Mouse (Mus musculus) cerebellum, adult 11 months (tissue): Measurements from ENCODE around the gene Ugt1a1.

Source experiments
- DNase-seq: peaks from one replicate; pipeline ENCODE4 v3.0.0; 2022

Ugt1a1 gene

GRCm38 (mm10) chr1:88235046-88235893 lies 23.5 kb downstream of the Ugt1a1 start:
- DNase-seq = no peak

DNA sequence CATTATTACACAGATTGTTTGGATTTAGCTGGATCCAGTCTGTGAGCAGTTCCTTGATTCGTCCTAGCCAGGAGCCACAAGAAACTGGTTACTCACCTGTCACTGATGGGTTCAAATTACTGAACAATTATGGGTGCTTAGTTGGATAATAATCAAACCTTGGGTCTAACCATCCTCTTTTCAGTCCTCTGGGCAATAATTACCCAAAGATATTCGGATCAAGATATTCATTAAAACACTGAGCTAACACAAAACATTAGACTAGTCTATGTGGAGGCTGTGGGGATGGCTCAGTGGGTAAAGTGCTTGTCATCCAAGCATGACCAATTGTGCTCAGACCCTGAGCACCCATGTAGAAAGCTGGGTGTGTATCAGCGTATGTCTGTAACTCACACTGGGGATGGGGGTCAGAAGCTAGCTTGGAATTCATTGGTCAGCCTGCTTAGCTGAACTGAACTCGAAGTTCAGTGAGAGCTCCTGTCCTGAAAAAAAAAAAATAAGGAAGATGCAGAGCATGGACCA lies 24.2 kb downstream of the Ugt1a1 start:
- no peak for DNase-seq

GRCm38 (mm10) chr1:88237311-88237710 lies 25.6 kb downstream of the Ugt1a1 start:
- DNase-seq = no peak

- DNase-seq = no peak
Measured at GRCm38 (mm10) chr1:88238771-88239170, 27.0 kb downstream of the Ugt1a1 start.

- DNase-seq = no peak
Measured at GRCm38 (mm10) chr1:88240072-88240471, 28.3 kb downstream of the Ugt1a1 start.

DNA sequence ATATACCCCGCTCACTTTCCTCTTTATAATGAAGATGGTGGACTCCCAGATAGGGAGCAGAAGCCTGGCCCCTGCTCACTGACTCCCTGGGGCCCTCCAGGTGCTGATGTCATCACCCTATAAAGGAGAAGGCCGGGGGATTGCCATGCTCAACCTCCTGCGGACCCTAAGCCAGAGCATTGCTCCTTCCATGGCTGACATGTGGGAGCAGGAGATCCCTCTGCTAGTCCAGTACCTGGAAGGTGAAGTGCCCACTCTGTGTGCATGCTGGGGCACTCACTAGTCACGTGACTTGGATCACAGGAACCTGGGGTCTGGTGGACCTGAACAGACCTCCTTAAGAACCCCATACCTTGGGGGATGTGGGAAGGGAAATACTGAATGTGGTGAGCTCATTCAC lies 28.8 kb downstream of the Ugt1a1 start:
- no peak for DNase-seq

DNA sequence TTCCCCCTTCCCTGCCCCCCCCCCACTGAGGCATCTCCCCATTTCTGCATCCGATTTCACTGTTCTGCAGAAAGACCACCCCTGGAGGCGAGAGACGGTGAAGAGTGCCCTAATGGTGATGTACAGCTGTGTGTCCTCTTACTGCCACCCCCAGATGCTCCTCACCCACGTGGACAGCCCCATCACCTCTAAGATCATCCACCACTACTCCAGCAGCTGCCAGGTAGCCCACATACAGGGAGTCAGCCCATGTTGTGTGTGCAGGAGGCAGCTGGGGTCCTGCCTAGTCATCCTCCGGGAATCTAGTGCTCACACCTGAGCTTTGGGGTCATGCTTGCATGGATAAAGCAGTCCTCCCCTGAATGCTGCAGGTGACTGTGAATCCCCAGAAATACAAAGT lies 32.1 kb downstream of the Ugt1a1 start:
- DNase-seq = no peak

GRCm38 (mm10) chr1:88245881-88246280 lies 34.1 kb downstream of the Ugt1a1 start:
- no peak for DNase-seq

DNA sequence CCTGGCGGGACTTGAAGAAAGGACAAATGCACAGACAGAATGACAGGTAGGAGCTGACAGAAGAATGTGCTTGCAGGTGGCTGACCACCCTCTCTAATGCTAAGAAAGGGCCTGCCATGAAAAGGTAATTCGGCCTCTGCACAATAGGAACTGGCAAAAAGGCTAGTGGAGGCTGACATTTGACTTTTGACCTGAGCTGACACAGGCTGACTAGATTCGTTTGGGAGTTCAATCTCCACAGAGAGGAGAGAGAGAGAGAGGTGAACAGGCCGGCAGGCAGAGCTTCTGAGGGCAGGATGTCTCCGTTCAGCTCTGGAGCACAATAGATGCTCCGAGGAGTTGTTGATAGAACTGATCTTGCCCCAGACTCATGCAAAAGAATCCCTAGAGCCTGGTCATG lies 34.6 kb downstream of the Ugt1a1 start:
- no peak for DNase-seq

GRCm38 (mm10) chr1:88247660-88248059 lies 35.9 kb downstream of the Ugt1a1 start:
- no peak for DNase-seq

DNA sequence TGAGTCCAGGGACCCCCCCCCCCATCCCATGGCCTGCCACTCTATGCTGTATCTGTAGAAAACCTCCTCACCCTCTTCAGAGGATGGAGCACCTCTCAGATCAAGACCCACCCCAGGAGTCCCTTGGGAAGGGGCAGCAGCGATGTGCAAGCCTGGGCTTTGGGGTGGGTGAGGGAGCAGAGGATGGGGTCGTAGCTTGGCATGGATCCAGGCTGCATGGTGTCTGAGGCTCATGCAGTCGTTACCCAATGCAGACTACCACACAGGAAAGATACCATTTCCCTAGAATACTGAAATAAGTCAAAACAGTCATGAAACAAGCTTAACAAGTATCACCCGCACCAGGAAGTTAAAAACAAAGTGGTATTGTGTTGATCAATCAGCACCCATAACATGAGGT lies 36.9 kb downstream of the Ugt1a1 start:
- no peak for DNase-seq

DNA sequence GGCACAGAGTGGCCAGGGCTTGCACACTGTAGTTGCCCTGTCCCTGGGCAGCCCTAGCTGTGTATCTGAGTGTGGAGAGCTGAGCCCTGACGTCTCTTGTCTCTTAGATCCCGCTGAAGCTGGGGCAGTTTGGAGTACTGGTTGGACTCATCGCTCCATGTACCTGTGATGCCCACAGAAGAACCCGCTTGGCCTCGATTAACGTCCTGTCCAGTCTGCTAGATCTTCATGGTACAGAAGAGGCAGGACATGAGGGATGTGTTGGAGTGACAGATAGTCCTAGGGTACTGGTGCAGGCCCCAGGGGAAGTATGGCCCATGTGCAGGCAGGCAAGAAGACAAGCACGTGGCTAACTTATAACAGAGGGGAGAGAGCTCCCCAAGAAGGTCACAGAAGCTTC lies 37.8 kb downstream of the Ugt1a1 start:
- DNase-seq = no peak

DNA sequence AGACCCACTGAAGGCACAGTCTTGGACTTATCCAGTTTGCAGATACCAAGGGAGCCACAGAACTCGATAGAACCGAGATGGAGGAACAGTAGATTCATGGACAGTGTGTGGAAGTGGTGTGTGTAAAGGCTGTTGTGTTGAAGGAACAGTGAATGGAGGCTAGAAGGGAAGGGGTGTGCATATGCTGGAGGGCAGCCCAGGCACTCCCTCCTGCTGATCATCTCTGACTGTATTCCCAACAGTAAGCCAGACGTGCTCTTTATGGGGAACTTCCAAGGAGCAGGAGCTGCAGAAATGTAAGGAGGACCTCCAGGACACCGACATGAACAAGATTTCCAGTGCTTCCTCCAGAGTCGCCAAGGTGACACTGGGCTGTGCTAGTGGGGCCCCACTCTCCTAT lies 38.3 kb downstream of the Ugt1a1 start:
- no peak for DNase-seq

DNA sequence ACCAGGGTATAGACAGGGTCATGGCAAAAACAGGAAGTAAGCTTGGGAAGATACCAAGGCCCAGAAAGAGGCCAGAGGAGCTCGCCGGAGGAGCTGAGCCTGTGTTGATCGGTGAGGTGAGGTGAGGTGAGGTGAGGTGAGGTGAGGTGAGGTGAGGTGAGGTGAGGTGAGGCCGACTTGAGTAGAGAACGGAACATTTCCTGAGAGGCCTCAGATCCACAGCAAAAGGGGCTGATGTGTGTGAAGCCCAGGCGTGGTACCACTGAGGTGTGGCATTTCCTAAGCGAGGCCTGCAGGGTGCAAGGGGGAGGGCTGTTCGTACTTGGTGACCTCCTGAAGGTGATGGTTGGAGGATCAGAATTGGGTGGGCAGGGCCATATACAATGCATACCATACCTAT lies 41.3 kb downstream of the Ugt1a1 start:
- no peak for DNase-seq

GRCm38 (mm10) chr1:88253540-88253939 lies 41.8 kb downstream of the Ugt1a1 start:
- DNase-seq = no peak

DNA sequence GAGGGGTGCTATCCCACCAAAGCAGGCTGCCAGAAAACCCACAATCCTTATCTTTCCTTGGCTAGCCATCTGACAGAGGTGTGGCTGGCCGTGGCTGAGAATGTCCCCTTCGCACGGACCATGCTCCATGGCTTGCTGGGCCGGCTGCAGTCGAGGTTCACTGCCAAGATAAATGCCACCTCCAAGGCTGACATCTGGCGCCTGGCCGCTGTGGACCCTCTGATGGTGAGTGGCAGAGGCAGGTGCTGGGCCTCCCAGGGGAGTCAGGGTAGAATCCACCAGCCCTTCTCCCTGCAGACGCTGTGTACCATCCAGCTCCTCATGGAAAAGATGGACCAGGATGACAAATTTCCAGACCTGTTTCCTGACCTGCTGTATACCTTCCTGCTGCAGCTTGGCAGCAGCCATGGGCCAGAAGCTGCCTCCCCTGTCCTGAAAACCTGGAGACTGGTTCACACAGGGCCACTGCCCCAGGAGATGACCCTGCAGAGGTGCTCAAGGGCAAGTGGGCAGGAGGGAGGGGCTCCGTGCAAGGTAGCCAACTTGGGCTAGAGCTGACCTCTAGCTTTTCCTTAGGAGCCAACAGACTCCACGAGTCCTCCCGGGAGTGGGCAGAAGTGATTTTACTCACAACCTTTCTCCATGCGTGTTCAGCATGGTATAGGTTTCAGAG lies 43.2 kb downstream of the Ugt1a1 start:
- no peak for DNase-seq

DNA sequence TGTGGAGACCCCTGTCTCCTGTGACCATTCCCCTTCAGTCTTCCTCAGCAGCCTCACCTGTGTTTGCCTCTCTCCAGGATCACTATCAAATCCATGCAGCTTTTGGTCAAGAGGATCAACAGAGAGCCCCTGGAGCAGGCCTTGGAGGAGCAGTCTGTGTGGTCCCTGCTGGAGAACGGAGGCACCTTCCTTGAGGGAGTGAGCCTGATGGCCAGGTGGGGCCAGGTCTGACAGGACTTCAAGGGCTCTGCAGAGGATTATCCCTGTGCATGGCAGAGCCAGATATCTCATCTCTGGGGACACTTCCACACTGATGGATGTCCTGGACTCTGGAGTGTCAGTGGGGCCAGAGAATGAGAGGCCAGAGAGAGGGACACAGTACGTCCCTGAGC lies 43.7 kb downstream of the Ugt1a1 start:
- no peak for DNase-seq

GRCm38 (mm10) chr1:88255989-88256754 lies 44.4 kb downstream of the Ugt1a1 start:
- DNase-seq = no peak

DNA sequence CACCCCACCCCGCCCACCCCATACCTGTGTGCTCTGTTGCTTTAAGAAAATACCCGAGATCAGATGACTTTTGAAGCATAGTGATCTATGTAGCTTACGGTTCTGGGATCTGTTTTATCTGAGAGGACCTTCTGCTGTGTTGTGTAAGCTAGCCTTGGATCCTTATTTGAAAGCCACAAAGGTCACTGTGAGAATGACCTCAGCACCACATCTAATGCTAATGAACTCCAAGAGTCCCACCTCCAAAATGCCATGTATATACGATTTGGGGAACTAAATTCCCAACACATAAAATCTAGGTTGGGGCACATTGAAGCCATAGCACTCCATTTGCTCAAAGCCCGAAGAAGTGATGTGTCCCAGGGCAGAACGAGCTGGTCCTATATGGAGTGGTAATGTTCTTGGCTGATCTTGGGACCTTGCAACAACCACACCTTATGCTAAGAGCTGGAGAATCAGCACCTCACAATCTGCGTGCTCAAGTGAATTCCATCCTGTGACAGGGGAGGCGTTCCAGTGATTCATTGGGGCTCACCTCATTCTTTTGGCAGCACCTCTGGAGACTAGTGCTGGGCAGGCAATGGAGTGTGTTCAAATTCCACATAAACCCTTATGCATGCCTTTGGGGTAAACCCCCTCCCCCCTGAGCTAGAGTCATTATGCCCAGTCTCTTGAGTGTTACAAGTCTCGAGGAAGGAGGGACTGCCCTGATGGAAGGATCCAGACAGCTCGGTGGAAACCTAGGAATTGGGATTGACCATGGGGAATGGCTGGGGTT lies 45.3 kb downstream of the Ugt1a1 start:
- DNase-seq = no peak

GRCm38 (mm10) chr1:88257681-88258080 lies 45.9 kb downstream of the Ugt1a1 start:
- no peak for DNase-seq

DNA sequence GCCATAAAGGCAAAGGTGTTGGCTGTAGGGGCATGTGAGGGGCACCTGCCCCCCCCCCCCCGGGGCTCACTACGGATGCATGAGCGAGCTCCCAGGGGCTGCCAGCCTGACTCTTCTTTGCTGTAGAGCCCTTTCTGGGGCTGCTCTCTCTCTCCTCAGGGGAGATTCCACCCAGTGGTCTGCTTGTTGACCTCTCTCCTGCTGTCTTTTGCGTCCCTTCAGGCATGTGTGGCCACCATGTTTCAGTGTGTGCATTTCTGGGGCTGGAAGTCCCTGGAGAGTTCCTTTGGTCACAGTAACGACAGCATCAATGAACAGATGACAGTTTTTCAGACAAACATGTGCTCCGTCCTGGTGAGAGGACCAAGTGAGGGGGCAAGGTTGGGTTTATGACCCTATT lies 46.6 kb downstream of the Ugt1a1 start:
- no peak for DNase-seq

DNA sequence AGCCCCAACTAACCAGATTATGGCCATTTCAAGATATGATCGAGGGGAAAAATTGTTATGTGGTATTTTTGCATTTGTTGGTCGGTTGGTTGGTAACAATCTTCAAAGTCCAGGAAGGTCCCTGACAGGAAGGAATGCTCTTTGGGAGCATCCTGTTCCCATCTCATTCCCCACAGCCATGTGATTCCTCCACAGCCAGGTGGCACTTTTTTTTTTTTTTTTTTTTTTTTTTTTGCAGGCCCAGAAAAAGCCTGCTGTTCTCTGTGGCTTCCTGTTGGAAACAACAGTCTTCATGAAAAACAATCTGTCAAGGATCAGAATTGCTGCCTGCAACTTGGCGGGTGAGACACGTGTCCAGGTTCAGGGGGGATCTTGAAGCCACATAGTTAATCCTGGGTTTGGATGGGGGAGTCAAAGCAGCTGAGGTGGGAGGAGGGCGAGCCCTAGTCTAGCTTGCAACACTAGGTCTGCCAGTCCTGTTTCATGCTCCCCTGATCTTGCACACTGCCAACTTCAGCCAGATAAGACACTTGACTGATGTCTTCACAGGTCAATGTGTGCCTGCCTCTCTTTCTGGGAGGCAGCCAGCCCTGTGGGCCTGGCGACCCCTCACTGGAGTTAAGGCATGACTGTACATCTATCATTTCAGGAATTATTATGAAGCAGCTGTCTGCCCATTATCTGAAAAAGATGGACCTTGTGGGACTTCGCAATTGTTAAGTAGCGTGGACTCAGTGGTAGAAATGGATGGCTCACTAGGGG lies 47.3 kb downstream of the Ugt1a1 start:
- DNase-seq = no peak
